Mouse (Mus musculus) common myeloid progenitor, adult 5-6 weeks (primary cell): ENCODE results near the gene Ppfibp1. TPM values are rescaled to one million over a fixed set of nuclear protein-coding genes. Genes with fewer than 3 reads are reported as not detected.
A peak's percentile ranks its signal among the peaks of the same experiment; 100 is the strongest.

Experiments used
- ATAC-seq: replicated peaks from 2 replicates; pipeline ENCODE4 v1.8.0; 2016; ENCODE audit warnings: low read depth, mild to moderate bottlenecking, moderate TSS enrichment, inconsistent platforms; ENCODE audit not compliant: poor library complexity, severe bottlenecking
- total RNA-seq: library from RNA; stranded (forward); fragments of 200-1000, 187-1606 nt; gene quantifications from 2 replicates; pipeline ENCODE4 v1.2.3, GENCODE M21; 2017

The Ppfibp1 gene
- total RNA-seq, 1 experiment from 2014 or later, result 14.4 TPM

DNA sequence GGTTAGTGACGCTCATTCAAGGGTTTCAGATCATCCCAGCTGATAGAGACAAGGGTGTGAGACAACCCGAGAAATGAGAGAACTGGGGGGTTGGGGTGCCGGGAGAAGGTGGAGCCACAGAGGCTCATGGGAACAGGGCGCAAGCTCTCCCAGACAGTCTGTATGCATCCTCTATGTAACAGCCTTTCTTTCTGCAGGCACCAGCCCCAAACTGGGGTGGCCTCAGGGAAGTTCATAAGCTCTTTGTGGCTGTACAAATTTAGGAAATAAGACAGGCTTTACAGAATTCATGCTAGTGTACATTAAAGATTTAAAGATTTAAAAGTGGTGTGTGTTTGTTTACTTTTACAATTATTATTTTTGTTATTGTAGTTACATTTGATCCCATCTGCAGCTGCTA lies 8.0 kb upstream of the Ppfibp1 start:
- ATAC-seq, result no peak

GRCm38 (mm10) chr6:146881896-146882770 lies 6.2 kb upstream of the Ppfibp1 start:
- no peak for ATAC-seq

- no peak for ATAC-seq
Observed at GRCm38 (mm10) chr6:146883426-146883825, 4.9 kb upstream of the Ppfibp1 start.

- ATAC-seq, result no peak
Observed at GRCm38 (mm10) chr6:146884171-146884570, 4.1 kb upstream of the Ppfibp1 start.

- ATAC-seq, result no peak
Observed at GRCm38 (mm10) chr6:146884851-146885250, 3.4 kb upstream of the Ppfibp1 start.

GRCm38 (mm10) chr6:146888660-146889490 lies 588 bp downstream of the Ppfibp1 start:
- ATAC-seq, result peak; percentile 23; the same call in 1 of the 2 replicates

GRCm38 (mm10) chr6:146890215-146890614 lies 1.9 kb downstream of the Ppfibp1 start:
- no peak for ATAC-seq

DNA sequence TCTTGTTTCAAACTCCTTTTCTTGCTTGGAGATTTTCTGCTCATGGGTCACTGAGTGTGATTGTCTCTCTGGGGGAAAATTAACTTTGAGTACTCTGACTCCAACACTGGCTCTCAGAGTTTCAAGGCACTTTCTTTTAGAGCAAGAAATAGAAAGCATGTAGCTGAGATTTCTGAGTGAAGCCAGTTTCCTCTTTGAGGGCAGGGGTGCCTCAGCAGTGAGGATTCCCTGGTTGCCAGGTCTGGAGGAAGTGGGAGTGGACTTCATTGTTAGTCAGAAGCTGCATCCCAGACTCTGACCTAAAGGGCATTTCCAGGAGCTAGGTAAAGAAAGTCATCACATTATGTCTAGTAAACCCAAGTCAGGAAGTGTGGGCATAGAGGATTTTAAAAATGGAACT lies 2.3 kb downstream of the Ppfibp1 start:
- ATAC-seq, result no peak

DNA sequence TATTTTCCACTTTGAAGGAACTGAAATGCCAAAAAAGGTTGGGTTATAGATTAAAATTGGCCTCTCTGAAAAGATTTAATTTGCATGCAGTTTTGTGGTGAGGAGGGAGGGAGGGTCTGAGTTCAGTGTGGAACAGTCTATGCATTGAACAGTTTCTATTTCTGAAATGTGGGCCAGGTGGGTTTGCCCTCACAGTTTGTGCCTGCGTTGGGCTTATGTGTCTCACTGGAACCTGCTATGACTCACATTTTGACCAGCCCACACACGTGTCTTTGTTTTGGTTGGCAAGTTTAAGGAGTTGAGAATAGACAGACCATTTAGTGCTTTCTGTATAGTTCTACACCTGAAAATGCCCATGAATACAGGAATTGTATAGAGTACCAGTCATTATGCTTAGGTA lies 5.6 kb downstream of the Ppfibp1 start:
- no peak for ATAC-seq

- ATAC-seq, result no peak
Observed at GRCm38 (mm10) chr6:146898709-146899108, 10.4 kb downstream of the Ppfibp1 start.

DNA sequence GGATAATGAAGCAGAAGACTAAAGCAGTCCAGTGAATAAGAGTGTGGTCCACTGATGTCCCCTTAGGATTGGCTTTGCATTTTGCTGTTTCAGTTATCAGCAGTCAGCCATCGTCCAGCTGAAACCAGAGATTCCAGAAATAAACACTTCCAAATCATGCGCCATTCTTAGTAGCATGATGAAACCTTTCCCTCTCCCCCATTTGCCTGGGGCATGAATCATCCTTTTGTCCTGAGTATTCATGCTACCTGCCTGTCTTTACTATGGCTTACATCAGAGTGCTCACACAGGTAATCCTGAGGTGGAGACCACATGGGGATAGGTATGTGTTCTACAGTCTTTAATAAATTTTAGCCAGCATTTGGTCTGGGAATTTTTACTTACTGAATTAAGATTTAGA lies 11.4 kb downstream of the Ppfibp1 start:
- ATAC-seq, result no peak

- no peak for ATAC-seq
Observed at GRCm38 (mm10) chr6:146901929-146902328, 13.6 kb downstream of the Ppfibp1 start.

- no peak for ATAC-seq
Observed at GRCm38 (mm10) chr6:146903632-146904031, 15.3 kb downstream of the Ppfibp1 start.

DNA sequence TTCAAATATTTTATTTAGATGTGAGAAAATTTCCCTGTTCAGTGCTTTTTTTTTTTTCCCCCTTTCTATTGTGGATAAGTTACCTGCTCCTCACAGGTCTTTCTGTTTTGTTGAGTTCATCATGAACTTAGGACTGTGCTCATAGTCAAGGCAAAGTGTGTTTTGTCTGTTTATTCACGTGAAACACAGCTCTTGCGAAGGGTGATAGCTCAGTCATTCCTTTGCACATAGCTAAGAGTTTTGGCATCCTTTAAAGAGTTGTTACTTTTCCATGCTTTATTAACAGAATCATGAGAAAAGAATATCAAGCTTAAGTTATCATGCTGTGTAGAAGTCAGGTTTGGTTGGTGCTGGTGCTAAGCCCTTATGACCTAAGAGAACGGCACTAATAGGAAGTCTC lies 16.4 kb downstream of the Ppfibp1 start:
- no peak for ATAC-seq

DNA sequence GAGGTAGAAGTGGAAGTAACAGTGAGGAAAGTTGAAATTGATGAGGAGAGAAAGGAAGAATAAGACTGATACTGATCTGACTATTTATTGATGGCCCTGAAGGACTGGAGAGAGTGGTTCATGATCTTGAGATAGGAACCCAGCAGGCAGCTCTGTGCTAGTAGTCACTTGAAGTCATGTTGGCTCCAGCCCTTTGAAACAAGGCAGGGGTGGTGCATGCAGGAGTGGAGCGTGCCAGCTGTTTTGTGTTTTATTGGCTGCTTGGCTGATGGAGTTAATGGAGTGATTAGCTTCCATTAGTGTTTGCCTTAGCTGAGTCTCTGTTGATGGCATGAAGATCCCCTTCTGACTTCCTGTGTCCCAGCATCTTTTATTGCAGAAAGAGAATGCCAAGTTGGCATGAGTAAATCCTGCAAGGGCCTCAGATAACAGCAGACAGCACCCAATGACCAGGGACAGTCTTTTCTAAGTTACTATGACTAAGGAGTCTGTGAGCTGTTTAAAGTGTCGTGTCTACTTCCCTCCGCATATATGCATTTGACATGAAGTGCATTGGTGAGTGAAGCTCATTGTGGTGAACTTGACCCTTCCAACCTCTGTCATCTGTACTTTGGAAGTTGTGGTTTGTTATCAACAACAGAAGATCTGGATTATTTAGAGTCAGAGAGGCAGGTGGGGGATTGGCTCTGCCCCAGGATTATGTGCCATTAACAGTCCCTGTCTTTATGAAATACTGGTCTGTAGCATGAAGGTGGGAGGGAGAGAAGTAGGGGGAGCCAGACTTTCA lies 17.9 kb downstream of the Ppfibp1 start:
- no peak for ATAC-seq

GRCm38 (mm10) chr6:146907061-146907794 lies 18.9 kb downstream of the Ppfibp1 start:
- no peak for ATAC-seq

GRCm38 (mm10) chr6:146907795-146908190 lies 19.5 kb downstream of the Ppfibp1 start:
- no peak for ATAC-seq

GRCm38 (mm10) chr6:146908801-146909200 lies 20.5 kb downstream of the Ppfibp1 start:
- ATAC-seq, result peak; percentile 76

DNA sequence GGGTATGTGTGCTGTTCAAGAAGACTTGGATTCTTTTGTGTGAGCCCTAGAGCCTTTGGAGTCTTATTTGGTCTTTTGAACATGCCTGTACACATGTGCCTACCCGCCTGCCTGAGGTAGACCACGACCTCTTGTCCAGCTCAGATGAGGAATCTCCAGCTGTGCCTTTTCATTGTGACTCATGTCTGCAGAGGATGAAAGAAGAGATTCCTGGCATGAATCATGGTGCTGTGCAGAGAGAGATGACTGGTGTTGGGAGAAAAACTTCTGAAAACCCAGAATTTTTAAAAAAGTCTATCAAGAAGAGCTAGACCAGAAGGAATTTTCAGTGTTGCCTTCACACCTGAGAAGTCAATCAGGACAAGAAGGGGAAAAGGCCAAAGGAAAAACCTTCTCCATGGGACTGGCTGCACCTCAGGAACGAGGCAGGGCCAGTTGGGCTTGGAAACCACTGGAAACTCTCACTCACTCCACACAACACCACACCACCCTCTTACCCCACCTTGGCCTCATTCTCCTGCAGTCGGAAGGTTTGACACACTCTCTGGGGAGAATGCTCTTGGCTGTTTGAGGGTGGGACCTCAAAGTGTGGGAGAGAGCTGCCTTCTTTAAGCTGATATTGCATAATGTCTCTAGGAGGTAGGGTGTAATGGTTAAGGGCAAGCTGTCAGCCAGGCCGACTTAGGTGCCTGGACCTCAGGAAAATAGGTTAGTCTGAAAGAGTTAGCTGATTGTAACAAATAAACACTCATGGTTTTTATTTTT lies 21.6 kb downstream of the Ppfibp1 start:
- ATAC-seq, result no peak
